Mouse (Mus musculus): ENCODE measurements around the gene Eml4.

Gene Eml4

DNA sequence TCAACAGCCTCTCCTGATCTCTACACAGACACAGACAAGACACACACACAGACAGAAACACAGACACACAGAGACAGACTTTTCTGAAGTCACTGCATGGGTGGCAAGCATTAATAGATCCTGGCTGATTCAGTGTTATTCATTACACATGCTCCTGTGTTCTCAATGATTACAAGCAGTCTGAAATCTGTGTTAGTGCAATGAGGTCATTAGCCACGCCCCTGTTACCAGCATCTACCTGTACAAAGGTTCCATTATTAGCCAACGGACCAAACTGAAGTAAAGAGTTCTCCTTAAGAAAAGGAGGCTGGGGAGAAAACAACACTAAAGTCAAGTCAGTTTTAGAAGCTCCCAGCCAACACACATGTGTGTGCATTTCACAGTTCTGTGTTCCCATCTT, 153.0 kb downstream of the Eml4 start:
- DNase-seq = no peak

DNA sequence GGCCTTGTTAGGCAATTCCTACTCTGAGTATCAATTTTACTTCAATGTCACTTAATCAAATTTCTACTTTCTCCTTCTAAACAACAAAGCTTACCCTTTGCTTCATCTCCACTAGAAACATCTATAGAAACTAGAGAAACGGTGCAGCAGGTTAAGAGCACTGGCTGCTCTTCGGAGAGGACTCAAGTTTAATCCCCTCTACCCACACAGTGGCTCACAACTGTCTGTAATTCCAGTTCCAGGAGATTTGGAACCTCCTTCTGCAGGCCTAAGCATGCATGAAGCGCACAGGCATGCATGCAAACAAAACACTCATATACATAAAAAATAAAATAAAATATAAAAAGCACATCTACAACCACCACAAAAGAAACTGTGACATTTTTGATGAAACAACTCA, 161.4 kb downstream of the Eml4 start:
- DNase-seq = no peak

DNA sequence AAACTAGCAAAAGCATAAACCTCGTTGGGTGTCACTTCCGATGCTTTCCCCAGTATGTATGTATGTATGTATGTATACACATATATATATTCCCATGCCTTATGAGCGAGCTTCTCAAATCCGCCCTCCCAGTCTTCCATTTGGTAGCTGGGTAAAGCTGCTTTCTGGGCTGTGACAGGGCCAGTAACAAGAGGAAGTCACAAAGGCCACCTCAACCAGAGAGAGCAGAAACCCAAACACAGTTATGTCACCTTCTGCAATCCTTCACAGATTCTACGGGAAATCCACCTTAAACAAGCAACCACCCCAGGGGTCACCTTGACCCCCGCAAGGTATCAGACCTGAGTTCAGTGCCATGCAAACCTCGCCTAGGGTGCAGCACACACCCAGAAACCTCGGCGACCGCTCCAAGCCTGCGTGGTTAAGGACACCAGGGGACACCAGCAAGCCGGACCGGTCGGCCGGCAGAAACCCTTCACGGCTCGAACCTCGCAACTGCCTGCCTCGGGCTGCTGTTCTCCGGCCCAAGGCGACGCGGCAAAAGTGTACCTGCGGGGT, 163.0 kb downstream of the Eml4 start:
- no peak for DNase-seq

DNA sequence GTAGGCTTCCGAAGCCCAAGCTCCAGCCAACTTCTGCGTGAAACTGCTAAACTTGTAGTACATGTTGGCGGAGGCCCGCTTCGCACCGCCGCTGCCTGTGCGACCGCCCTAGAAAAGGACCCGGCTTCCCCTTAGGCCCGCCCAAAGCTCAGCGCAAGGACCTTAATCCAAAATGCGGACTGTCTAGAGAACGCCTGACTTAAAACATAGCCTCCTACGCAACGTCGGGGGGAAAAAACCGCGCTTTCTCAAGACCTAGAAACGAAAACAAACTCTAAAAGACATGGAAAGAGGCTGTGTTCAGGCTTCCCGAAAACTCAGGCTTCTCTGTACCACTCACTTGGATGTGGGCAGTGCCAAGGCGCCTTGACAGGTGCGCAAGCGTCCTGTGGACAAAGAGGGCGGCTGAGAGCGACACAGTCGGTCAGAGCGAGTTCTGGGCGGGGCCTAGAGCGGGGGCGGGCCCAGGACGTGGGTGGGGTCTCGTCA, 163.5 kb downstream of the Eml4 start:
- peak; percentile 92 to 95 for DNase-seq

DNA sequence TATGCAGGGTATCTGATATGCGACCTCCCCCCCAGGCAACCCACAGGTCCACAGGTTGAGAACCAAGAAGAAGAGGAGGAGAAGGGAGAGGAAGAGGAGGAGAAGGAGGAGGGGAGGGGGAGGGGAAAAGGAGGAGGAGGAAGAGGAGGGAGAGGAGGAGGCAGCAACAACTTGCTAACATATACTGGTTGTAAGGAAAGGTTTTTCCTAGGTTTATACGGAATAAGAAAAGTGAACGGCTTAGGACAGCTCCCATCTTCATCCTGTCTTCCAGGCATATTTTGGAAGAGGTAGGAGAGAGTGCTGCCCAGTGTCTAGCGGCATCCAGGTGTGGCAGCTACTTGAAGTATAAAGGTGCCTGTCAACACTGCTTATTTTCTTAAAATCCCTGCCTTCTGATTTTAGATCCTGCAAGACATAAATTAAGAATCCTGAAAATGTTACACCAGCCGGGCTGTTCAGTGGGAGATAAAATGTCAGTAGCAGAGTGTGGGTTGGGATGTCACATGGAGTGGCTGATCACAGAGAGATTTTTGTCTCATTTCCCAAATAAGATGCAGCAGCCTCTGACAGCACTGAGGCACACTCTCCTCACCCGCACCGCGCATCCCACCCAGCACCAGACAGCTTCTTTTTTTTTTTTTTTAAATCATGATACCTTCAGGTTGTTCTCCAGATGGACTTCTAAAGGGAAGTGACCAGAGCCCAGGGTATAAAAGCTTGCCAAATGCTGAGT, 166.7 kb downstream of the Eml4 start, which contains the start of gene Cox7a2l:
Gene Cox7a2l, minus strand, starts transcription at position 51 of the 736 bp plus-strand sequence.
- DNase-seq = no peak

DNA sequence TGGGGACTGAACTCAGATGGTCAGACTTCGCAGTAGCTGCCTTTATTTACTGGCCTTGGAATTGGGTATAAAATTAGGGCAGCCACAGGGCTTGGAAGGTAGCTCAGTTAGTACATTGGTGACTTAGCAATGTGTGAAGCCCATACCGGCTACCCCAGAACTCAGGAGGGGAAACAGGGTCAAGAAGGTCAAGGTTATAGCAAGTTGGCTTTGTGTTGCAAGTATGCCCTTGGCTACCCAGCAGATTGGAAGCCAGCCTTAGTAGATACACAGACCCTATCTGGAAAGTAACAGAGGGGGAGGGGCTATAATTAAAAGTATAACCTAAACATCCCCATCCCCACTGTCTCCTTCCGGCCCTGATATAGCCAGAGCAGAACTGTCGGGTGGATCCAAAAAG, 171.2 kb downstream of the Eml4 start:
- no peak for DNase-seq

DNA sequence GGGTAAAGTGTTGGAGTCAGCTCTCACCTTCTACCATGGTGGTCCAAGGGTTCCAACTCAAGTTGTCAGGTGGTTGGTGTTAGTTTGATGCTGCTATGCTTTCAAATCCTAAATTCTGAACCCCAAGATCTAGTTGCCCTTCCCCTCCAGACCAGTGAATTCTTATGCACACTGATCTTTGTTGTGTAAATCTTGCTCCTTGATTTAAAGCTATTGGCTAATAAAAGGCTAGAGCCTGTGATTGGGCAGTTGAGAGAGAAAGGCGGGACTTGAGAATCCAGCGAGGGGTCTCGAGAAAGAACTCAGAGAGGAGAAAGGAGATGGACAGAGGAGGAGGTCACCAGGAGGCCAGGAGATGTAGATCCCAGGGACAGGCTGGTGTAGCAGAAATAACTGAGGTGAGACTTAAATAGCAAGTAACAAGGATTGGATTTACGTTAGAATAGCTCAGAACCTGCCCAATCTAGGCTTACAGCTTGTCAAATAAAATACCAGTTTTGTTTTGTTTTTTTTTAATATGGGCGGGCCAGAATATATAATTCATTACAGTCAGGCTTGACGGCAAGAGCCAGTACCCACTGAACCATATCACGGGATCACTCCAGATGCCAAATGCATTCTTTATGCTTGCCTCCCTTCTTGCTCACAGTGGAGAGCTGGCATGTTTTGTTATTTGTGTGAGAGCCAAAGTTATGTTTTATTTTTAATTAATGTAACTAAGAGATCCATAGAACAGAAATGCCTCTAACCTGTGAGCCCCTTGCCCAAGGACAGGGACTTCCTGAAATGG, 172.1 kb downstream of the Eml4 start:
- DNase-seq = peak; percentile 44 to 64

DNA sequence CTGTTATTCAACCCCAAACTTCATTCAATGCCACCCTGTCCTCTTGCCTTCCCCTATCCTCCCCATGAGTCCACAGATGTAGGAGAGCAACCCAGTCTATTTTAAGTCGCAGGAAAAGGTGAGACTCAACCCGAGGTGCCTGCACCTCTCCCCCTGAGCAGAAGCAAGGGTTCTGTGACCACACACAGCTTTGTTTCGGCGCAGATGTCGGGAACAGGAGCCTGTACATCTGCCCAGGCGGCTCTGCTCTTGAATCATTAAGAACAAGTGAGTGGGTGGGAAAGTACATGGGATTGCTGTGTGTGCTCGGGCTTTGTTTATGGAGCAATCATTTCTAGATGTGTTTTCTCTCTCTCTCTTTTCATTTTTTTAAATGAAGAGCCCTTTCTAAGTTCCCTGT, 174.0 kb downstream of the Eml4 start:
- no peak for DNase-seq

DNA sequence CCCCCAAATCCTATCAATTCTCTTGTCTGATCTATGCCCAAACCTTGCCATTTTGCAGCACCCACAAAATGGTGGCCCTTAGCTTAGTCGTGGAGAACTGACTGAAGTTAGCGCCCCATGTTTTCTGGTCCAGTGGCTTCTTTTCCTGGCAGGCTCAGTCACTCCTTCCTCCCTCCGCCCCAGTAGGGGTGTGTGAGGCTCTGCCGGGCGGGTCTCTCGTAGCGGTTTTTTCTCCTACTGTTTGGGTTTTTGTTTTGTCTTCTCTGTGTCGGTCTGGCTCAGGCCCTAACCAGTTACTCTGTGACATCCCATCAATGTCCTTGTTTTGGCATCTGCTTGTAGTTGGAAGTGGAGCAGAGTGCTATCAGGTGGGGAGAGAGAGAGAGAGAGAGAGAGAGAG, 174.9 kb downstream of the Eml4 start:
- peak in 1 of 2 experiments; percentile 11 for DNase-seq

DNA sequence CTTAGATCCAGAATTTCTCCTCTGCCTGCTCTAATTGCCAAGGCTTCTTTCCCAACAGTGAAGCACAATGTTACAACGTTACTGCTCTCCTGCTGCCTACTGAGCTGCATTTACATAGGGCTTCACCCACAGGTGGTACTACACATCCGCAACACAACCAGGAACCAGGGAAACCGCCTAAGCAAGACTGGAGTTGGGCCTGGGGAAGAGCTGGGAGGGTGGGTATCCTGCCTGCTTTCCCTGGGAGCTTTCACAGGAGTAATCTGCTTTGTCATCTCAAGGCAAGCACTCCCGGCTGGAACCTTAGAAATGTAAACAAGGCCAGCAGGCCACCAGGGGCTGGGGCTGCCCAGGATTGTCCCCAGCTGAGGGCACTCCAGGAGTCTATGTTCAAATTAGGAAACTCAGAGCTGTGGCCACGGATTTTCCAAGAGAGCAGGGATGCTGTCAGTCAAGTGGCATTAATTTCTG, 175.4 kb downstream of the Eml4 start:
- no peak for DNase-seq

DNA sequence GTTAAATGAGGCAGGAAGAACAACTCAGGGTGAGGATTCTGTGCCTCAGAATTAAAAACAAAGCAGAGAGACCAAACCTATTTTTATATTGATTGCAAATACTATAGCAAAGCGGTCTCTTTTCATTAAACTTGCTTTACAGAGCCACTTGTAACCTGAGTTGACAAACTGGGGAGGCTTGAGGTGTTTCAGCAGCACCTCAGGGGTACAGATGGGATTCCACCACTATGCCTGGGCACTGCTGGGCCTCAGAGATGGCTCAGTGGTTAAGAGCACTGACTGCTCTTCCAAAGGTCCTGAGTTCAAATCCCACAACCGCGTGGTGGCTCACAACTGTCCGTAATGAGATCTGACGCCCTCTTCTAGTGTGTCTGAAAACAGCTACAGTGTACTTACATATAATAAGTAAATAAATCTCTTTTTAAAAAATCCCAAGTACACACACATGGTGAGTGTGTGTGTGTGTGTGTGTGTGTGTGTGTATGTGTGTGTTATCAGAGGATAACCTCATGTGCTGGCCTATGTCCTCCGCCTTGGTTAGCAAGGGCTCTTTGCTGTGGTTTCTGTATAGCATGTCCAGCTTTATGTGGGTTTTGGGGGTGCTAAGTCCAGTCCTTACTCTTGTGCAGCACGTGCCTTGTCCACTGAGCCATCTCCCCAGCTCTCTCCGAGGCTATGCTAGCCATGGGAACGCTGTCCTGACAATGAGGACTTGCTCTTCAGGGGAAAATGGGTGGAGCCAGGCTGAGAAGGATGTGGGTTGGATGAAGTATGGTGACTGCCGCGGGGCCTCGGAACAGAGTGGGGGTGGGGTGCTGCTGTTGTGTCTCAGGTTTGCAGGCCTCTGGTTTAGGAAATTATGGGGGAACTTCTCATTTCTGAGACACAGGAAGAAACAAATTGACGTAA, 176.1 kb downstream of the Eml4 start:
- peak; percentile 63 to 77 for DNase-seq

DNA sequence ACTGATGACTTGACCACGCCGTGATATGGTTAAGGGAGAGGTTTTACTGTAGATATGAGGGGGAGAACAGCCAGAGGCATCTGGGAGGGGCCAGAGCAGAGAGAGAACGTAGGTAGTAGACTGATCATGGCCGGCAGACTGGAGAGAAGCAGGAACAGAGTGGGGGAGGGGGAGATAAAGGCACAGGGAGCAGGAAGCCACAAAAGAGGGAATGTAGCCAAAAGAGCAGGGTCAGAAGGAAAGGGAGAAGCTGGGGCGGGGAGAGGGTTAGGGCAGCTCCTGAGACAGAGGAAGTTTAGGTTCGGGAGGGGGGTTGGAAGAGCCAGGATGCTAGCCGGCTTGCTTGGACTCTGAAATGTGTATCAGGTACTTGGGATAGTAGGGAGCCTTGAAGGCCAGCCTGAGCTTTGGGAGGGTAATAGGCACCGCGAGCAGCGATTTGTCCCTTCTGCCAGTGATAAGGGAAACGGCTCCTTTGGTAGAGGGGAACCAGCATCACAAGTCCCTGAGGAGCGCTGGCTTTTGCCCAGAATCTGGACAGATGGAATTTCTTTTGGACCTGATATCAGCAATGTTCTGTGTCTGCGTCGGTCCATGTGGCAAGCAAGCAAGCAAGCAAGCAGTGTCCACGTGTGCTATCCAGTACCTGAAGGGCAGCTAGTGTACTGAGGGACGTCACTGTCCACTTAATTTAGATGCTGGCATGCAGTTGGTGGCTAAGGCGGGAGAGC, 177.1 kb downstream of the Eml4 start:
- peak; percentile 59 to 68 for DNase-seq
